Mouse (Mus musculus): ENCODE data around the gene 2210011C24Rik. TPM values are rescaled to one million over a fixed set of nuclear protein-coding genes. Genes with fewer than 3 reads are reported as not detected.
A peak's percentile ranks its signal among the peaks of the same experiment; 100 is the strongest.

2210011C24Rik gene
- polyA plus RNA-seq, 1 experiment from 2014 or later, result 0.47 TPM

GRCm38 (mm10) chr8:84044103-84044502 is 32.1 kb upstream of the 2210011C24Rik start:
- Histone ChIP-seq H3K4me3 (ENCODE audit: low read depth, low read length) (no peak overlapping the region), H3K4me2 (ENCODE audit: low read depth, low read length, severe bottlenecking) (no peak overlapping the region), H3K9ac (ENCODE audit: low read length) (no peak overlapping the region), H3K36me3 (ENCODE audit: control insufficient read depth, insufficient read depth, low read length) (no peaks in the 10 kb centered on the region), H3K27me3 (ENCODE audit: control insufficient read depth, insufficient read depth, low read length) (peaks cover 40% of the 10 kb centered on the region), H3K4me1 (replicated peaks; ENCODE audit: control insufficient read depth, insufficient read depth, low read length) (0 out of 2 replicates have a peak, but pooled peaks cover 8% of the 10 kb centered on the region), H3K9me3 (ENCODE audit: control insufficient read depth, low read length) (no peaks in the 10 kb centered on the region), H3K27ac (ENCODE audit: low read depth, low read length) (no peak overlapping the region)
- whole genome bisulfite sequencing, result 1% methylated on average over 7 of the region's 7 CpGs
- no peak for ATAC-seq (replicated peaks; ENCODE audit: low FRiP score)
- peak; percentile 44 for DNase-seq (ENCODE audit: low spot score)

- H3K9me3 ChIP-seq (ENCODE audit: control insufficient read depth, low read length), result no peaks in the 10 kb centered on the region
- peaks cover 40% of the 10 kb centered on the region for H3K27me3 ChIP-seq (ENCODE audit: control insufficient read depth, insufficient read depth, low read length)
- DNase-seq (ENCODE audit: low spot score), result peak; percentile 50
- no peak overlapping the region for H3K4me3 ChIP-seq (ENCODE audit: low read depth, low read length)
- no peak overlapping the region; the same call in 1 of the 2 replicates for H3K4me2 ChIP-seq (ENCODE audit: low read depth, low read length, severe bottlenecking)
- ATAC-seq (replicated peaks; ENCODE audit: low FRiP score), result no peak
- no peak overlapping the region for H3K9ac ChIP-seq (ENCODE audit: low read length)
- no peak overlapping the region for H3K27ac ChIP-seq (ENCODE audit: low read depth, low read length)
- WGBS, result 34% methylated on average over 12 of the region's 12 CpGs
- no peaks in the 10 kb centered on the region for H3K36me3 ChIP-seq (ENCODE audit: control insufficient read depth, insufficient read depth, low read length)
- 0 out of 2 replicates have a peak, but pooled peaks cover 8% of the 10 kb centered on the region for H3K4me1 ChIP-seq (replicated peaks; ENCODE audit: control insufficient read depth, insufficient read depth, low read length)
These were observed 31.0 kb upstream of the 2210011C24Rik start for GRCm38 (mm10) chr8:84042948-84043342.

- peaks cover 40% of the 10 kb centered on the region for H3K27me3 ChIP-seq (ENCODE audit: control insufficient read depth, insufficient read depth, low read length)
- H3K27ac ChIP-seq (ENCODE audit: low read depth, low read length), result no peak within 1 kb of the TSS
- peak within 1 kb of the TSS; percentile 63 for H3K4me2 ChIP-seq (ENCODE audit: low read depth, low read length, severe bottlenecking)
- H3K9me3 ChIP-seq (ENCODE audit: control insufficient read depth, low read length), result no peaks in the 10 kb centered on the region
- DNase-seq (ENCODE audit: low spot score) (peak; percentile 83), ATAC-seq (replicated peaks; ENCODE audit: low FRiP score) (peak; percentile 77)
- H3K4me1 ChIP-seq (replicated peaks; ENCODE audit: control insufficient read depth, insufficient read depth, low read length), result 0 out of 2 replicates have a peak, but pooled peaks cover 8% of the 10 kb centered on the region
- no peaks in the 10 kb centered on the region for H3K36me3 ChIP-seq (ENCODE audit: control insufficient read depth, insufficient read depth, low read length)
- peak within 1 kb of the TSS; percentile 28 for H3K4me3 ChIP-seq (ENCODE audit: low read depth, low read length)
- H3K9ac ChIP-seq (ENCODE audit: low read length), result peak within 1 kb of the TSS; percentile 43; the same call in 1 of the 2 replicates
- 3% methylated on average over 40 of the region's 40 CpGs for WGBS
These were observed 30.3 kb upstream of the 2210011C24Rik start, which contains the start of gene Il27ra for GRCm38 (mm10) chr8:84042066-84042947. Il27ra (minus strand) TSS chr8:84042589.

GRCm38 (mm10) chr8:84039050-84039449 is 27.1 kb upstream of the 2210011C24Rik start:
- Histone ChIP-seq H3K9me3 (ENCODE audit: control insufficient read depth, low read length) (no peaks in the 10 kb centered on the region), H3K27me3 (ENCODE audit: control insufficient read depth, insufficient read depth, low read length) (peaks cover 30% of the 10 kb centered on the region), H3K9ac (ENCODE audit: low read length) (no peak overlapping the region), H3K4me1 (replicated peaks; ENCODE audit: control insufficient read depth, insufficient read depth, low read length) (0 out of 2 replicates have a peak, but pooled peaks cover 8% of the 10 kb centered on the region), H3K36me3 (ENCODE audit: control insufficient read depth, insufficient read depth, low read length) (no peaks in the 10 kb centered on the region), H3K27ac (ENCODE audit: low read depth, low read length) (no peak overlapping the region), H3K4me2 (ENCODE audit: low read depth, low read length, severe bottlenecking) (no peak overlapping the region), H3K4me3 (ENCODE audit: low read depth, low read length) (no peak overlapping the region)
- ATAC-seq (replicated peaks; ENCODE audit: low FRiP score) (peak; percentile 30; the same call in 1 of the 2 replicates), DNase-seq (ENCODE audit: low spot score) (peak; percentile 91)
- 9% methylated on average over 5 of the region's 5 CpGs for WGBS

- no peak for DNase-seq (ENCODE audit: low spot score)
- no peak overlapping the region for H3K4me3 ChIP-seq (ENCODE audit: low read depth, low read length)
- peaks cover 20% of the 10 kb centered on the region for H3K27me3 ChIP-seq (ENCODE audit: control insufficient read depth, insufficient read depth, low read length)
- H3K4me2 ChIP-seq (ENCODE audit: low read depth, low read length, severe bottlenecking), result no peak overlapping the region
- H3K9ac ChIP-seq (ENCODE audit: low read length), result no peak overlapping the region
- no peak for ATAC-seq (replicated peaks; ENCODE audit: low FRiP score)
- H3K9me3 ChIP-seq (ENCODE audit: control insufficient read depth, low read length), result no peaks in the 10 kb centered on the region
- no peak overlapping the region for H3K27ac ChIP-seq (ENCODE audit: low read depth, low read length)
- H3K36me3 ChIP-seq (ENCODE audit: control insufficient read depth, insufficient read depth, low read length), result no peaks in the 10 kb centered on the region
- H3K4me1 ChIP-seq (replicated peaks; ENCODE audit: control insufficient read depth, insufficient read depth, low read length), result 0 out of 2 replicates have a peak, but pooled peaks cover 8% of the 10 kb centered on the region
- WGBS, result 88% methylated on average over 5 of the region's 5 CpGs
These were observed 26.0 kb upstream of the 2210011C24Rik start for GRCm38 (mm10) chr8:84038015-84038414.

- no peak for ATAC-seq (replicated peaks; ENCODE audit: low FRiP score)
- Histone ChIP-seq H3K27me3 (ENCODE audit: control insufficient read depth, insufficient read depth, low read length) (peaks cover 5% of the 10 kb centered on the region), H3K9ac (ENCODE audit: low read length) (no peak overlapping the region), H3K27ac (ENCODE audit: low read depth, low read length) (no peak overlapping the region), H3K4me2 (ENCODE audit: low read depth, low read length, severe bottlenecking) (no peak overlapping the region), H3K9me3 (ENCODE audit: control insufficient read depth, low read length) (no peaks in the 10 kb centered on the region), H3K4me1 (replicated peaks; ENCODE audit: control insufficient read depth, insufficient read depth, low read length) (no peaks in the 10 kb centered on the region), H3K36me3 (ENCODE audit: control insufficient read depth, insufficient read depth, low read length) (no peaks in the 10 kb centered on the region), H3K4me3 (ENCODE audit: low read depth, low read length) (no peak overlapping the region)
- no peak for DNase-seq (ENCODE audit: low spot score)
- 79% methylated on average over 4 of the region's 4 CpGs for WGBS
These were observed 20.8 kb upstream of the 2210011C24Rik start for GRCm38 (mm10) chr8:84032777-84033176.

GRCm38 (mm10) chr8:84029272-84029671 is 17.3 kb upstream of the 2210011C24Rik start:
- Histone ChIP-seq H3K27ac (ENCODE audit: low read depth, low read length) (no peak overlapping the region), H3K27me3 (ENCODE audit: control insufficient read depth, insufficient read depth, low read length) (peaks cover 16% of the 10 kb centered on the region), H3K9me3 (ENCODE audit: control insufficient read depth, low read length) (no peaks in the 10 kb centered on the region), H3K4me2 (ENCODE audit: low read depth, low read length, severe bottlenecking) (no peak overlapping the region), H3K4me1 (replicated peaks; ENCODE audit: control insufficient read depth, insufficient read depth, low read length) (no peaks in the 10 kb centered on the region), H3K4me3 (ENCODE audit: low read depth, low read length) (no peak overlapping the region), H3K36me3 (ENCODE audit: control insufficient read depth, insufficient read depth, low read length) (no peaks in the 10 kb centered on the region), H3K9ac (ENCODE audit: low read length) (no peak overlapping the region)
- 93% methylated on average over 5 of the region's 5 CpGs for whole genome bisulfite sequencing
- no peak for DNase-seq (ENCODE audit: low spot score)
- ATAC-seq (replicated peaks; ENCODE audit: low FRiP score), result no peak

GRCm38 (mm10) chr8:84027449-84027848 is 15.5 kb upstream of the 2210011C24Rik start:
- no peak overlapping the region for H3K4me3 ChIP-seq (ENCODE audit: low read depth, low read length)
- ATAC-seq (replicated peaks; ENCODE audit: low FRiP score) (no peak), DNase-seq (ENCODE audit: low spot score) (peak; percentile 46)
- no peak overlapping the region for H3K9ac ChIP-seq (ENCODE audit: low read length)
- no peak overlapping the region for H3K4me2 ChIP-seq (ENCODE audit: low read depth, low read length, severe bottlenecking)
- WGBS, result 15% methylated on average over 10 of the region's 10 CpGs
- H3K4me1 ChIP-seq (replicated peaks; ENCODE audit: control insufficient read depth, insufficient read depth, low read length), result no peaks in the 10 kb centered on the region
- no peaks in the 10 kb centered on the region for H3K9me3 ChIP-seq (ENCODE audit: control insufficient read depth, low read length)
- peaks cover 16% of the 10 kb centered on the region for H3K27me3 ChIP-seq (ENCODE audit: control insufficient read depth, insufficient read depth, low read length)
- no peak overlapping the region for H3K27ac ChIP-seq (ENCODE audit: low read depth, low read length)
- H3K36me3 ChIP-seq (ENCODE audit: control insufficient read depth, insufficient read depth, low read length), result no peaks in the 10 kb centered on the region

Data from forebrain, embryonic 11.5 days (tissue).